Mouse (Mus musculus) ES-Bruce4 (cell line): Measurements from ENCODE around the gene Icmt.

Experiments
- CTCF ChIP-seq: IDR thresholded peaks from one replicate; pipeline ENCODE4 v1.8.1; 2011; ENCODE audit warnings: low read depth, low read length
- EP300 ChIP-seq: IDR thresholded peaks from 2 replicates; pipeline ENCODE4 v1.6.1; 2011; ENCODE audit warnings: low read depth, low read length; ENCODE audit not compliant: insufficient read depth
- POLR2A ChIP-seq: IDR thresholded peaks from one replicate; pipeline ENCODE4 v1.8.1; 2011; ENCODE audit warnings: low read length; ENCODE audit not compliant: insufficient read depth

DNA sequence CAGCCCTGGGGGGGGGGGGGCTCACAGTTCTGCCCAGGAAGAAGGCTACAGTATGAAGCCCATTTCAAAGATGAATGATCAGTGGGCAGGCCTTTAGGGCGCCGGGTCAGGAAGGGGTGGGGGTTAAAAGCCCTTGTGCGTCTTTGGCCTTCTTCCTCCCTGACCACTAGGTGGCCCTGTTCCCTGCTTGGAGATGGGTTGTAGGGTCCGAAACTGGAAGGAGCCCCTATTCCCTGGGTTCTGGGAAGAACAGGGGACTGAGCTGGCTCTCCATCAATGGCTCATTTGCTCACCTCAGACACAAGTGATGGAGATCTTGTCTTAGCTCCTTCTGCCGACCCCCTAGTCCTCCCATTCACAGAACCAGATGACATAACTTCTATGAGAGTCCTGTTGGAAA, 46.3 kb downstream of the Icmt start:
- TF ChIP-seq CTCF (peak; percentile 94), EP300 (no peak), POLR2A (no peak)
